Mouse (Mus musculus): ENCODE results near the gene Vmn2r96.
"Not testable (repeated sequence)": the region's sequence is repeated elsewhere in the genome, so short reads cannot be mapped to it uniquely, and the experiment has no call there.

Gene Vmn2r96

GRCm38 (mm10) chr17:18572851-18573250 lies at the start of gene Vmn2r96:
Gene Vmn2r96, plus strand, starts transcription at chr17:18573151.
- not testable (repeated sequence) for DNase-seq (ENCODE audit: extremely low read depth, insufficient read length, low spot score)

DNA sequence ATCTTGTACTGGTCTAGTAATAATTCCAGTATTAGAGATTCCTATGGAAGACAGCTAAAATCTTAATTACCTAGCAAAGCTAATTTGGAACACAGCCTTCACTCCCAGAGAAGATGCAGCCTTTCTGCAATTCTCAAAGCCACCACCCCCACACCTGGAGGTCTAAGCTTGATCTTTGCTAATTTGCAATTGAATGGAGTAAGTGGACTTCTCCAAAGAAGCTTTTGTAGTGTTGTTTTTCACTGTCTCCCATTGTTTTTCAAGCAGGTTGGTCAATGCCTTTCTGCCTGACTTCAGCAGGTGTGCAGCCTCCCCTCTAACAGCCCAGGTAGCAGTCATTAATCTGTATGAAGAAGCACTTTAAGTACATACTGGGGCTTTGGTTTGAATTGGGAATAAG lies 49.6 kb upstream of the Vmn2r96 start:
- DNase-seq (ENCODE audit: extremely low read depth, insufficient read length, low spot score): no peak

DNA sequence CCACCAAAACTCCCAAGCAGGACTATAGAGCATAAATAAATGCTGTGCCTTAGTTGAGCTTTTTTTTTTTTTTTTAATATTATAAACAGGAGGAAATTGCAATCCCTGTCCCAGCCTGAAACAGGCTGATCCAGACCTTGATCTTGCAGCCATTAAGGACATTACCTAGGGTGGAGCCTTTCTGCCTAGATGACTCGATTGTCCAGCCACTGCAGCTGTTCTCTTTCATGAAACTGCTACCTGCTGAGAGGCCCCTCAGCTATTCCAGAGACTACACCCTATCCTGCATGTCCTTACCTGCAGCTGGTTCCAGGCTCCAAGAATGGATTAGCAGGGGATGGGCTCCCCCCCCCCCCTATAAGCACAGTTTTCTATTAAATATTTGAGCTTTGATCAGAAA lies 49.0 kb upstream of the Vmn2r96 start:
- no peak for DNase-seq (ENCODE audit: extremely low read depth, insufficient read length, low spot score)

DNA sequence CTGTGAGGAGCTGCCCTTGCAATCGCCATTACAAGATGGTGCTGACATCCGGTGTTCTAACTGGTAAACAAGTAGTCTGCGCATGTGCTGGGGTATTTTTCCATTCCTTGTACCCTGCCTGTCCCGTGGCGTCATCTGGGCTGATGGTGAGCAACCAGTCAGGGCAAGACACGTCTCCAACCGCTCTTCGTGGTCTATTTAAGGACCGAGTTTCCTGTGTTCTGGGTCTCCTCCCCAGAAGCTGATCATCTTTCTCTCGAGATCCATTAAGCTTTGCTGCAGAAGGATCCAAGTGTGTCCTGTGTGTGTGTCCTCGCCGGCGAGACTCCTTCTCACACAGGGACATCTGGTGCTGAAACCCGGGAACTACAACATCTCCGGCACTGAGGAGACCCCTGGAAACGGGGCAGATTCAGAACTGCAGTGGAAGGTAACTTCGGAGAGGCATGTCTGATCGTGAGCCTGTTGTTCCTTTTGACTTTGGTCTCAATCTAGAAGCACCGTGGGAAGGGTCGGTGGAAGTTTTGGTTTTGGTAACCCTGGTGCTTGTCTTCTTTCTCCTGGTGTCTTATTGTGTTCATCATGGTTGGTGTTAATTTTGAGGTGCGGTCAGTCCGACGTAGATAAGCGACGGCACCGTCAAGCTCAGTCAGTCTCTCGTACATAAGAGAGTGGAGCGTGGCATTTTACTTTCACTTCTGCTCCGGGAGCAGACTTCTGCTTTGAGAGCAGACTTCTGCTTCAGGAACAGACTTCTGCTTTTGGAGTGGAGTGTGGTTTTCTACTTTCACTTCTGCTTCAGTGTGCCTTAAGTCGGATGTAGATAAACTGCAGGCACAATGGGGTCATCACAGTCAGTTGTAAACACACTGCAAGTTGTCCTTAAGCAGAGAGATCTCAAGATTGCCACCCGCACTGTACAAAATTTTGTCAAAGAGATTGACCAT lies 14.5 kb upstream of the Vmn2r96 start:
- DNase-seq (ENCODE audit: extremely low read depth, insufficient read length, low spot score): not testable (repeated sequence)

DNA sequence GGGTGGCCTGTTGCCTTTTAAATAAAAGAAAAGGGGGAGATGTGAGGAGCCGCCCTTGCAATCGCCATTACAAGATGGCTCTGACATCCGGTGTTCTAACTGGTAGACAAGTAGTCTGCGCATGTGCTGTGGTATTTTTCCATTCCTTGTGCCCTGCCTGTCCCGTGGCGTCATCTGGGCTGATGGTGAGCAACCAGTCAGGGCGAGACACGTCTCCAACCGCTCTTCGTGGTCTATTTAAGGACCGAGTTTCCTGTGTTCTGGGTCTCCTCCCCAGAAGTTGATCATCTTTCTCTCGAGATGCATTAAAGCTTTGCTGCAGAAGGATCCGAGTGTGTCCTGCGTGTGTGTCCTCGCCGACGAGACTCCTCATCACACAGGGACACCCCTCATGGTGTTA lies 6.8 kb upstream of the Vmn2r96 start:
- not testable (repeated sequence) for DNase-seq (ENCODE audit: extremely low read depth, insufficient read length, low spot score)

DNA sequence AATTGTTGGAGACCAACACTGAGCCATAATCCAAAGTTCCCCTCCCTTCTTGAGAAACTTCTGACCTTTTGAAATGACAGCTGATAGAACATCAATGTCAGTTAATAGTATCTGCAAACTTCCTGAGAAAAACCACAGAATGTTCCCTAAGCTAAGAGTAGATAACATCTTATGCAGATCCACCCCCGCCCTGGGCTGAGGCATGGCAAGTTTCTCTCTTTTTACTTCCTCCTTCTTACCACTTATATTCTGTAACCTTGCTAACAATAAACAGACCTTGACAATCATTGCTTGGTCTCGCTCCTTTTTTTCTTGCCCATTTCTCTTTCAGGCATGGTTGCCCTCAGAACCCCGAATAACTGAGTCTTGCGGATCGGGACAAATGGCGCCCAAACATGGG lies 42.2 kb downstream of the Vmn2r96 start:
- not testable (repeated sequence) for DNase-seq (ENCODE audit: extremely low read depth, insufficient read length, low spot score)

- DNase-seq (ENCODE audit: extremely low read depth, insufficient read length, low spot score): no peak
These were observed 53.6 kb downstream of the Vmn2r96 start for GRCm38 (mm10) chr17:18626532-18626931.

All from 3134 (cell line).